12 mouse cellular contexts compared by ENCODE assay signal in genomic region chr2:102117402-102117760, GRCm38 (mm10).
A peak's percentile ranks its signal among the peaks of the same experiment; 100 is the strongest.
DNase-seq lines count a peak whose midpoint lies in the region; ATAC-seq and TF ChIP-seq lines count a peak whose summit lies in the region.
"Had no signal": no experiment of that assay in that cellular context is flagged by ENCODE, and none has a peak within 500 bp of the region (broad histone marks: within the 10 kb centered on the region; RNA-seq: fewer than 3 reads in every experiment).

No protein-coding gene starts in this region.

- peak; percentile 29; the same call in 1 of the 2 replicates for ATAC-seq in heart, embryonic 16.5 days (replicated peaks; ENCODE audit: extremely low read depth, insufficient read depth, low FRiP score)
- ATAC-seq in hindbrain, embryonic 14.5 days (ENCODE audit: low FRiP score), result no peak
- no peak for ATAC-seq in megakaryocyte-erythroid progenitor cell, adult 5-6 weeks (replicated peaks; ENCODE audit: low FRiP score, low TSS enrichment, poor library complexity, severe bottlenecking)

- no peak overlapping the region for H3K4me3 ChIP-seq in heart, embryonic 16.5 days (ENCODE audit: low read length)
- no peak overlapping the region for H3K4me3 ChIP-seq in heart, adult 2 months
- no peak overlapping the region for H3K4me3 ChIP-seq in hindbrain, embryonic 14.5 days (replicated peaks; ENCODE audit: low read length)

- H3K79me2 ChIP-seq in heart, adult 2 months (replicated peaks; ENCODE audit: control insufficient read depth, insufficient read depth, low read length), result no peaks in the 10 kb centered on the region

- peaks cover 39% of the 10 kb centered on the region for H3K4me1 ChIP-seq in heart, embryonic 16.5 days (ENCODE audit: control insufficient read depth, insufficient read depth, low read length)
- peaks cover 14% of the 10 kb centered on the region for H3K4me1 ChIP-seq in heart, adult 2 months (ENCODE audit: control insufficient read depth, insufficient read depth, low read length)
- peaks cover 35% of the 10 kb centered on the region for H3K4me1 ChIP-seq in hindbrain, embryonic 14.5 days (replicated peaks; ENCODE audit: control insufficient read depth, insufficient read depth, low read length)

- H3K36me3 ChIP-seq in heart, embryonic 16.5 days (ENCODE audit: control insufficient read depth, insufficient read depth), result no peaks in the 10 kb centered on the region
- no peaks in the 10 kb centered on the region for H3K36me3 ChIP-seq in heart, adult 2 months (ENCODE audit: control insufficient read depth, insufficient read depth, low read length)
- H3K36me3 ChIP-seq in hindbrain, embryonic 14.5 days (replicated peaks; ENCODE audit: control insufficient read depth, insufficient read depth), result no peaks in the 10 kb centered on the region

- intact Hi-C loops in heart, adult 2 months (cut with DNase I), result loop anchor here (5.0 kb wide), 1 partner anchor 70 kb away; the partner anchor contains the start of gene Ldlrad3

- WGBS in heart, embryonic 16.5 days, result 49% methylated on average over 6 of the region's 6 CpGs
- 81% methylated on average over 6 of the region's 6 CpGs for WGBS in heart, adult 2 months
- WGBS in hindbrain, embryonic 14.5 days, result 35% methylated on average over 6 of the region's 6 CpGs

- DNase-seq in heart, adult 2 months, result no peak
- DNase-seq in retina, postnatal 1 day, result peak; percentile 63
- DNase-seq in retina, embryonic 14.5 days (ENCODE audit: low spot score), result no peak
- no peak for DNase-seq in hindbrain, embryonic 14.5 days (ENCODE audit: low spot score)
- DNase-seq in thymus, postnatal 25 days, result peak; percentile 58
- DNase-seq in natural killer cell, adult 2 months (ENCODE audit: low spot score in 2 of 2), result no peak
- DNase-seq: adrenal gland, adult 2 months; heart, postnatal 36 days had no signal

- peak overlapping the region; percentile 33; the same call in 1 of the 2 replicates for H3K27ac ChIP-seq in heart, embryonic 16.5 days (ENCODE audit: low read length)
- H3K27ac ChIP-seq in heart, adult 2 months, result no peak overlapping the region
- H3K27ac ChIP-seq in hindbrain, embryonic 14.5 days, result 0 out of 2 replicates have a peak overlapping the region, but pooled peaks have one; percentile 26
- H3K27ac ChIP-seq: liver, embryonic 14.5 days had no signal

- H3K9ac ChIP-seq in heart, embryonic 16.5 days (ENCODE audit: low read length), result no peak overlapping the region
- no peak overlapping the region for H3K9ac ChIP-seq in heart, adult 2 months (ENCODE audit: low read depth, low read length)
- no peak overlapping the region for H3K9ac ChIP-seq in hindbrain, embryonic 14.5 days
- H3K9ac ChIP-seq: liver, embryonic 14.5 days had no signal

- no peak for TF ChIP-seq CTCF in heart, adult 2 months (IDR thresholded peaks at IDR 0.05)

- no peak overlapping the region for H3K4me2 ChIP-seq in heart, embryonic 16.5 days (ENCODE audit: low read depth, low read length)
- H3K4me2 ChIP-seq in hindbrain, embryonic 14.5 days (replicated peaks), result no peak overlapping the region

- TF ChIP-seq POLR2A in heart, adult 2 months (IDR thresholded peaks at IDR 0.05; ENCODE audit: insufficient read depth, low read depth, low read length), result no peak

- no peaks in the 10 kb centered on the region for H3K27me3 ChIP-seq in heart, embryonic 16.5 days (ENCODE audit: control insufficient read depth, insufficient read depth, low read length)
- H3K27me3 ChIP-seq in heart, adult 2 months (ENCODE audit: control insufficient read depth, insufficient read depth, low read length), result no peaks in the 10 kb centered on the region
- no peaks in the 10 kb centered on the region for H3K27me3 ChIP-seq in hindbrain, embryonic 14.5 days (ENCODE audit: control insufficient read depth, insufficient read depth, low read length)
- H3K27me3 ChIP-seq: CH12.LX had no signal

- TF ChIP-seq EP300 in heart, adult 2 months (IDR thresholded peaks at IDR 0.05; ENCODE audit: insufficient read depth, low read depth, low read length), result no peak

- no peaks in the 10 kb centered on the region for H3K9me3 ChIP-seq in heart, embryonic 16.5 days (replicated peaks; ENCODE audit: control insufficient read depth, low read length)
- no peaks in the 10 kb centered on the region for H3K9me3 ChIP-seq in hindbrain, embryonic 14.5 days (ENCODE audit: control insufficient read depth, low read length)

Comparison
In these comparisons a context has a peak if more than half of its experiments do, and no peak if none do; other contexts are left out.
1. DNase-seq: peak in retina, postnatal 1 day (single experiment) and thymus, postnatal 25 days (single experiment); none in heart, adult 2 months (0 of 2), retina, embryonic 14.5 days (single experiment), hindbrain, embryonic 14.5 days (single experiment) and natural killer cell, adult 2 months (0 of 2).